Mouse (Mus musculus): ENCODE measurements around the gene Disp1. TPM values are rescaled to one million over a fixed set of nuclear protein-coding genes. Genes with fewer than 3 reads are reported as not detected.

Disp1 gene
- polyA plus RNA-seq, 1 experiment from 2014 or later, result 5.5 TPM

- H3K27ac ChIP-seq (ENCODE audit: low read depth, low read length), result no peak overlapping the region
- H3K9me3 ChIP-seq (replicated peaks; ENCODE audit: control insufficient read depth, low read length), result no peaks in the 10 kb centered on the region
- no peaks in the 10 kb centered on the region for H3K27me3 ChIP-seq (replicated peaks; ENCODE audit: control insufficient read depth, insufficient read depth, low read length)
- no peak for DNase-seq (ENCODE audit: low spot score)
- no peak for ATAC-seq
- 85% methylated on average over 2 of the region's 2 CpGs for WGBS
- H3K4me2 ChIP-seq (ENCODE audit: low read length), result no peak overlapping the region
- H3K9ac ChIP-seq (ENCODE audit: low read length), result no peak overlapping the region
- H3K36me3 ChIP-seq (ENCODE audit: control insufficient read depth, insufficient read depth, low read length), result no peaks in the 10 kb centered on the region
- H3K4me3 ChIP-seq (ENCODE audit: low read depth, low read length), result no peak overlapping the region
- peaks cover 15% of the 10 kb centered on the region for H3K4me1 ChIP-seq (ENCODE audit: control insufficient read depth, insufficient read depth, low read length)
Measured at GRCm38 (mm10) chr1:183180301-183181029, 40.9 kb downstream of the Disp1 start.

GRCm38 (mm10) chr1:183179316-183179715 is 42.0 kb downstream of the Disp1 start:
- H3K4me3 ChIP-seq (ENCODE audit: low read depth, low read length), result no peak overlapping the region
- ATAC-seq, result no peak
- H3K4me1 ChIP-seq (ENCODE audit: control insufficient read depth, insufficient read depth, low read length), result peaks cover 15% of the 10 kb centered on the region
- H3K9ac ChIP-seq (ENCODE audit: low read length), result no peak overlapping the region
- H3K9me3 ChIP-seq (replicated peaks; ENCODE audit: control insufficient read depth, low read length), result no peaks in the 10 kb centered on the region
- WGBS, result 79% methylated on average over 5 of the region's 5 CpGs
- H3K36me3 ChIP-seq (ENCODE audit: control insufficient read depth, insufficient read depth, low read length), result no peaks in the 10 kb centered on the region
- H3K4me2 ChIP-seq (ENCODE audit: low read length), result no peak overlapping the region
- H3K27me3 ChIP-seq (replicated peaks; ENCODE audit: control insufficient read depth, insufficient read depth, low read length), result no peaks in the 10 kb centered on the region
- no peak overlapping the region for H3K27ac ChIP-seq (ENCODE audit: low read depth, low read length)
- no peak for DNase-seq (ENCODE audit: low spot score)

- Histone ChIP-seq H3K27ac (ENCODE audit: low read depth, low read length) (no peak overlapping the region), H3K27me3 (replicated peaks; ENCODE audit: control insufficient read depth, insufficient read depth, low read length) (no peaks in the 10 kb centered on the region), H3K36me3 (ENCODE audit: control insufficient read depth, insufficient read depth, low read length) (no peaks in the 10 kb centered on the region), H3K9ac (ENCODE audit: low read length) (no peak overlapping the region), H3K9me3 (replicated peaks; ENCODE audit: control insufficient read depth, low read length) (no peaks in the 10 kb centered on the region), H3K4me3 (ENCODE audit: low read depth, low read length) (no peak overlapping the region), H3K4me2 (ENCODE audit: low read length) (no peak overlapping the region), H3K4me1 (ENCODE audit: control insufficient read depth, insufficient read depth, low read length) (peaks cover 3% of the 10 kb centered on the region; the same call in 1 of the 2 replicates)
- ATAC-seq, result no peak
- 85% methylated on average over 8 of the region's 8 CpGs for WGBS
- DNase-seq (ENCODE audit: low spot score), result no peak
Measured at GRCm38 (mm10) chr1:183175236-183175635, 46.1 kb downstream of the Disp1 start.

GRCm38 (mm10) chr1:183171095-183171494 is 50.2 kb downstream of the Disp1 start:
- ATAC-seq (no peak), DNase-seq (ENCODE audit: low spot score) (no peak)
- Histone ChIP-seq H3K9me3 (replicated peaks; ENCODE audit: control insufficient read depth, low read length) (no peaks in the 10 kb centered on the region), H3K36me3 (ENCODE audit: control insufficient read depth, insufficient read depth, low read length) (no peaks in the 10 kb centered on the region), H3K9ac (ENCODE audit: low read length) (no peak overlapping the region), H3K27ac (ENCODE audit: low read depth, low read length) (no peak overlapping the region), H3K4me3 (ENCODE audit: low read depth, low read length) (no peak overlapping the region), H3K27me3 (replicated peaks; ENCODE audit: control insufficient read depth, insufficient read depth, low read length) (no peaks in the 10 kb centered on the region), H3K4me1 (ENCODE audit: control insufficient read depth, insufficient read depth, low read length) (no peaks in the 10 kb centered on the region), H3K4me2 (ENCODE audit: low read length) (no peak overlapping the region)
- 92% methylated on average over 5 of the region's 5 CpGs for WGBS

- no peaks in the 10 kb centered on the region for H3K36me3 ChIP-seq (ENCODE audit: control insufficient read depth, insufficient read depth, low read length)
- H3K4me3 ChIP-seq (ENCODE audit: low read depth, low read length), result no peak overlapping the region
- ATAC-seq (no peak), DNase-seq (ENCODE audit: low spot score) (no peak)
- H3K9ac ChIP-seq (ENCODE audit: low read length), result no peak overlapping the region
- H3K27me3 ChIP-seq (replicated peaks; ENCODE audit: control insufficient read depth, insufficient read depth, low read length), result no peaks in the 10 kb centered on the region
- no peaks in the 10 kb centered on the region for H3K4me1 ChIP-seq (ENCODE audit: control insufficient read depth, insufficient read depth, low read length)
- WGBS, result 83% methylated on average over 6 of the region's 6 CpGs
- H3K9me3 ChIP-seq (replicated peaks; ENCODE audit: control insufficient read depth, low read length), result no peaks in the 10 kb centered on the region
- H3K27ac ChIP-seq (ENCODE audit: low read depth, low read length), result no peak overlapping the region
- H3K4me2 ChIP-seq (ENCODE audit: low read length), result no peak overlapping the region
Measured at GRCm38 (mm10) chr1:183168465-183168864, 52.9 kb downstream of the Disp1 start.

- no peak for ATAC-seq
- Histone ChIP-seq H3K9me3 (replicated peaks; ENCODE audit: control insufficient read depth, low read length) (no peaks in the 10 kb centered on the region), H3K36me3 (ENCODE audit: control insufficient read depth, insufficient read depth, low read length) (no peaks in the 10 kb centered on the region), H3K4me2 (ENCODE audit: low read length) (no peak overlapping the region), H3K9ac (ENCODE audit: low read length) (no peak overlapping the region), H3K27ac (ENCODE audit: low read depth, low read length) (no peak overlapping the region; the same call in 1 of the 2 replicates), H3K4me3 (ENCODE audit: low read depth, low read length) (no peak overlapping the region), H3K4me1 (ENCODE audit: control insufficient read depth, insufficient read depth, low read length) (no peaks in the 10 kb centered on the region), H3K27me3 (replicated peaks; ENCODE audit: control insufficient read depth, insufficient read depth, low read length) (no peaks in the 10 kb centered on the region)
- no peak for DNase-seq (ENCODE audit: low spot score)
- WGBS, result 68% methylated on average over 12 of the region's 12 CpGs
Measured at GRCm38 (mm10) chr1:183167776-183168175, 53.5 kb downstream of the Disp1 start.

GRCm38 (mm10) chr1:183166700-183167099 is 54.6 kb downstream of the Disp1 start:
- no peaks in the 10 kb centered on the region for H3K36me3 ChIP-seq (ENCODE audit: control insufficient read depth, insufficient read depth, low read length)
- H3K9me3 ChIP-seq (replicated peaks; ENCODE audit: control insufficient read depth, low read length), result no peaks in the 10 kb centered on the region
- no peak for ATAC-seq
- no peak for DNase-seq (ENCODE audit: low spot score)
- 97% methylated on average over 5 of the region's 5 CpGs for WGBS
- H3K9ac ChIP-seq (ENCODE audit: low read length), result no peak overlapping the region
- no peak overlapping the region for H3K4me2 ChIP-seq (ENCODE audit: low read length)
- no peaks in the 10 kb centered on the region for H3K4me1 ChIP-seq (ENCODE audit: control insufficient read depth, insufficient read depth, low read length)
- no peak overlapping the region for H3K27ac ChIP-seq (ENCODE audit: low read depth, low read length)
- H3K4me3 ChIP-seq (ENCODE audit: low read depth, low read length), result no peak overlapping the region
- no peaks in the 10 kb centered on the region for H3K27me3 ChIP-seq (replicated peaks; ENCODE audit: control insufficient read depth, insufficient read depth, low read length)

GRCm38 (mm10) chr1:183164648-183165071 is 56.7 kb downstream of the Disp1 start:
- 87% methylated on average over 8 of the region's 8 CpGs for WGBS
- H3K27me3 ChIP-seq (replicated peaks; ENCODE audit: control insufficient read depth, insufficient read depth, low read length), result no peaks in the 10 kb centered on the region
- DNase-seq (ENCODE audit: low spot score), result no peak
- no peaks in the 10 kb centered on the region for H3K9me3 ChIP-seq (replicated peaks; ENCODE audit: control insufficient read depth, low read length)
- no peaks in the 10 kb centered on the region for H3K4me1 ChIP-seq (ENCODE audit: control insufficient read depth, insufficient read depth, low read length)
- no peak overlapping the region for H3K9ac ChIP-seq (ENCODE audit: low read length)
- ATAC-seq, result no peak
- H3K4me2 ChIP-seq (ENCODE audit: low read length), result no peak overlapping the region
- no peak overlapping the region for H3K4me3 ChIP-seq (ENCODE audit: low read depth, low read length)
- no peaks in the 10 kb centered on the region for H3K36me3 ChIP-seq (ENCODE audit: control insufficient read depth, insufficient read depth, low read length)
- no peak overlapping the region for H3K27ac ChIP-seq (ENCODE audit: low read depth, low read length)

GRCm38 (mm10) chr1:183164190-183164580 is 57.1 kb downstream of the Disp1 start:
- no peak for DNase-seq (ENCODE audit: low spot score)
- Histone ChIP-seq H3K27ac (ENCODE audit: low read depth, low read length) (no peak overlapping the region), H3K9me3 (replicated peaks; ENCODE audit: control insufficient read depth, low read length) (no peaks in the 10 kb centered on the region), H3K36me3 (ENCODE audit: control insufficient read depth, insufficient read depth, low read length) (no peaks in the 10 kb centered on the region), H3K27me3 (replicated peaks; ENCODE audit: control insufficient read depth, insufficient read depth, low read length) (no peaks in the 10 kb centered on the region), H3K4me3 (ENCODE audit: low read depth, low read length) (no peak overlapping the region), H3K4me1 (ENCODE audit: control insufficient read depth, insufficient read depth, low read length) (no peaks in the 10 kb centered on the region), H3K4me2 (ENCODE audit: low read length) (no peak overlapping the region), H3K9ac (ENCODE audit: low read length) (no peak overlapping the region)
- 93% methylated on average over 6 of the region's 6 CpGs for WGBS
- ATAC-seq, result no peak

All from forebrain, embryonic 14.5 days (tissue).